Mouse (Mus musculus): ENCODE results near the gene Gba2. TPM values are rescaled to one million over a fixed set of nuclear protein-coding genes. Genes with fewer than 3 reads are reported as not detected.

Gba2 gene
- 7.9 TPM for polyA plus RNA-seq (2014; fragmentation: Illumina TruSeq; extraction: RNeasy Lipid Tissue Mini Kit (QIAGEN cat#74804); ENCODE audit: insufficient read depth, low read depth, low replicate concordance)

DNA sequence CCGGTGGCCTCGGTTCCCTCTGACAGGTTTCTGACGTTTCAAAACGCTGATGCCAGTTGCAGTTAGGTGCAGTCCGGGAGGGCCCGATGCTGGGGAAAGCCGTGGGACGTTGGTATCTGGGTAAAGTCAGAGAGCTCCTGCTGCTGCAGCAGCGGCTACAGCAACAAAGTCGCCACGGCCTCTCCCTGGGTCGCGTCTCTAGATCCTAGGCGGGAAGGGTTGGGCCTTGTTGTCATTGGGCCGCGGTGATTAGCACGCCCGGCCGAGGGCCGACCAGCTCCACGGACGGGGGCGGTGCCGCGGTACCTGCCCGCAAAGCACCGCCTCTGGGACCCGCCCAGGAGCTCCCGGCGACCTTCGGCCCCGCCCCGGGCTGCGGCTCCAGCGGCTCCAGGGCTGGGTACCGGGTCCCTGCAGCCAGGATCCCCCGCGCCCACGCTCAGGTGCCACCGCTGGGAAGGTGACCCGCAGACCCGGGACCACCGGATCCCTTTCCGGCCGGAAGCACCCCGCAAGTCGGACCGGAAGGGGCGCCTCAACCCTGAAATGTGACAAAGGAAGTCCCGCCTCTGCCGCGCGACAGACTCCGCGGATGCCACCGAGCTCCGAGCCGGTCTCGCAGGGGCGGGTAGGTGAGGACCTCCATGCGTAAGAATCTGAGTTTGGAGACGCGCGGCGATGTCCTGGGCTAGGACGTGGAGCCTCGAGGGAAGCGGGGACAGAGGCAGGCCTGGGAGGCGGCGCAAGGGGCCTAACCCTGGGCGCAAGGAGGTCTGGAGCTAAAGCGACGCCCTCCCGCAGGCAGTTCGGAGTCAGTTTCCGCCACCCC lies at the start of gene Gba2, which contains the start of gene Rgp1:
Gene Gba2, minus strand, starts transcription at position 498 of the 829 bp plus-strand sequence.
Gene Rgp1, plus strand, starts transcription at position 340 of the 829 bp plus-strand sequence.

GRCm38 (mm10) chr4:43584444-43585416 lies 6.1 kb upstream of the Gba2 start, which contains the start of gene Msmp:
Gene Msmp, minus strand, starts transcription at chr4:43584494.

GRCm38 (mm10) chr4:43561997-43562768 lies 16.5 kb downstream of the Gba2 start, which contains the start of the genes Creb3 and Tln1:
Gene Creb3, plus strand, starts transcription at chr4:43562332.
Gene Tln1, minus strand, starts transcription at chr4:43562691.

Other genes starting within 250 kb of the Gba2 start
- gene Rusc2, start 196.9 kb downstream of the Gba2 start, polyA plus RNA-seq (2014; fragmentation: Illumina TruSeq; extraction: RNeasy Lipid Tissue Mini Kit (QIAGEN cat#74804); ENCODE audit: insufficient read depth, low read depth, low replicate concordance), result 27.1 TPM
- gene Fam166b, start 149.7 kb downstream of the Gba2 start, polyA plus RNA-seq (2014; fragmentation: Illumina TruSeq; extraction: RNeasy Lipid Tissue Mini Kit (QIAGEN cat#74804); ENCODE audit: insufficient read depth, low read depth, low replicate concordance), result 7.8 TPM
- 23.0 TPM for gene Tesk1, start 136.9 kb downstream of the Gba2 start, polyA plus RNA-seq (2014; fragmentation: Illumina TruSeq; extraction: RNeasy Lipid Tissue Mini Kit (QIAGEN cat#74804); ENCODE audit: insufficient read depth, low read depth, low replicate concordance)
- 11.9 TPM for gene Cd72, start 124.2 kb downstream of the Gba2 start, polyA plus RNA-seq (2014; fragmentation: Illumina TruSeq; extraction: RNeasy Lipid Tissue Mini Kit (QIAGEN cat#74804); ENCODE audit: insufficient read depth, low read depth, low replicate concordance)
- gene Sit1, start 95.1 kb downstream of the Gba2 start, polyA plus RNA-seq (2014; fragmentation: Illumina TruSeq; extraction: RNeasy Lipid Tissue Mini Kit (QIAGEN cat#74804); ENCODE audit: insufficient read depth, low read depth, low replicate concordance), result 1.3 TPM
- gene Ccdc107, start 86.0 kb downstream of the Gba2 start, polyA plus RNA-seq (2014; fragmentation: Illumina TruSeq; extraction: RNeasy Lipid Tissue Mini Kit (QIAGEN cat#74804); ENCODE audit: insufficient read depth, low read depth, low replicate concordance), result 80.3 TPM
- 2.2 TPM for gene Arhgef39, start 79.2 kb downstream of the Gba2 start, polyA plus RNA-seq (2014; fragmentation: Illumina TruSeq; extraction: RNeasy Lipid Tissue Mini Kit (QIAGEN cat#74804); ENCODE audit: insufficient read depth, low read depth, low replicate concordance)
- 0.59 TPM for gene Car9, start 71.9 kb downstream of the Gba2 start, polyA plus RNA-seq (2014; fragmentation: Illumina TruSeq; extraction: RNeasy Lipid Tissue Mini Kit (QIAGEN cat#74804); ENCODE audit: insufficient read depth, low read depth, low replicate concordance)
- 156 TPM for gene Tpm2, start 55.1 kb downstream of the Gba2 start, polyA plus RNA-seq (2014; fragmentation: Illumina TruSeq; extraction: RNeasy Lipid Tissue Mini Kit (QIAGEN cat#74804); ENCODE audit: insufficient read depth, low read depth, low replicate concordance)
- 49.2 TPM for gene Creb3, start 16.5 kb downstream of the Gba2 start, polyA plus RNA-seq (2014; fragmentation: Illumina TruSeq; extraction: RNeasy Lipid Tissue Mini Kit (QIAGEN cat#74804); ENCODE audit: insufficient read depth, low read depth, low replicate concordance)
- gene Tln1, start 16.2 kb downstream of the Gba2 start, polyA plus RNA-seq (2014; fragmentation: Illumina TruSeq; extraction: RNeasy Lipid Tissue Mini Kit (QIAGEN cat#74804); ENCODE audit: insufficient read depth, low read depth, low replicate concordance), result 47.0 TPM
- gene Rgp1, start 158 bp downstream of the Gba2 start, polyA plus RNA-seq (2014; fragmentation: Illumina TruSeq; extraction: RNeasy Lipid Tissue Mini Kit (QIAGEN cat#74804); ENCODE audit: insufficient read depth, low read depth, low replicate concordance), result 8.9 TPM
- gene Msmp, start 5.6 kb upstream of the Gba2 start, polyA plus RNA-seq (2014; fragmentation: Illumina TruSeq; extraction: RNeasy Lipid Tissue Mini Kit (QIAGEN cat#74804); ENCODE audit: insufficient read depth, low read depth, low replicate concordance), result not detected
- gene Npr2, start 53.1 kb upstream of the Gba2 start, polyA plus RNA-seq (2014; fragmentation: Illumina TruSeq; extraction: RNeasy Lipid Tissue Mini Kit (QIAGEN cat#74804); ENCODE audit: insufficient read depth, low read depth, low replicate concordance), result 36.3 TPM
- gene Spag8, start 74.7 kb upstream of the Gba2 start, polyA plus RNA-seq (2014; fragmentation: Illumina TruSeq; extraction: RNeasy Lipid Tissue Mini Kit (QIAGEN cat#74804); ENCODE audit: insufficient read depth, low read depth, low replicate concordance), result 4.8 TPM
- 96.7 TPM for gene Hint2, start 77.6 kb upstream of the Gba2 start, polyA plus RNA-seq (2014; fragmentation: Illumina TruSeq; extraction: RNeasy Lipid Tissue Mini Kit (QIAGEN cat#74804); ENCODE audit: insufficient read depth, low read depth, low replicate concordance)
- 2.8 TPM for gene Tmem8b, start 90.1 kb upstream of the Gba2 start, polyA plus RNA-seq (2014; fragmentation: Illumina TruSeq; extraction: RNeasy Lipid Tissue Mini Kit (QIAGEN cat#74804); ENCODE audit: insufficient read depth, low read depth, low replicate concordance)
- 0.08 TPM for gene Fam221b, start 90.3 kb upstream of the Gba2 start, polyA plus RNA-seq (2014; fragmentation: Illumina TruSeq; extraction: RNeasy Lipid Tissue Mini Kit (QIAGEN cat#74804); ENCODE audit: insufficient read depth, low read depth, low replicate concordance)
- not detected for gene Olfr70, start 121.9 kb upstream of the Gba2 start, polyA plus RNA-seq (2014; fragmentation: Illumina TruSeq; extraction: RNeasy Lipid Tissue Mini Kit (QIAGEN cat#74804); ENCODE audit: insufficient read depth, low read depth, low replicate concordance)
- not detected for gene Olfr71, start 131.4 kb upstream of the Gba2 start, polyA plus RNA-seq (2014; fragmentation: Illumina TruSeq; extraction: RNeasy Lipid Tissue Mini Kit (QIAGEN cat#74804); ENCODE audit: insufficient read depth, low read depth, low replicate concordance)
- 12.3 TPM for gene Hrct1, start 148.3 kb upstream of the Gba2 start, polyA plus RNA-seq (2014; fragmentation: Illumina TruSeq; extraction: RNeasy Lipid Tissue Mini Kit (QIAGEN cat#74804); ENCODE audit: insufficient read depth, low read depth, low replicate concordance)
- gene Spaar, start 151.2 kb upstream of the Gba2 start, polyA plus RNA-seq (2014; fragmentation: Illumina TruSeq; extraction: RNeasy Lipid Tissue Mini Kit (QIAGEN cat#74804); ENCODE audit: insufficient read depth, low read depth, low replicate concordance), result 4.6 TPM
- not detected for gene Olfr159, start 192.1 kb upstream of the Gba2 start, polyA plus RNA-seq (2014; fragmentation: Illumina TruSeq; extraction: RNeasy Lipid Tissue Mini Kit (QIAGEN cat#74804); ENCODE audit: insufficient read depth, low read depth, low replicate concordance)
- gene Olfr156, start 245.0 kb upstream of the Gba2 start, polyA plus RNA-seq (2014; fragmentation: Illumina TruSeq; extraction: RNeasy Lipid Tissue Mini Kit (QIAGEN cat#74804); ENCODE audit: insufficient read depth, low read depth, low replicate concordance), result not detected

Data from lung, adult 10 weeks (tissue).